Mouse (Mus musculus) embryonic facial prominence, embryonic 10.5 days (tissue): Measurements from ENCODE around the gene Ippk. TPM values are rescaled to one million over a fixed set of nuclear protein-coding genes. Genes with fewer than 3 reads are reported as not detected.

Experiments
- DNase-seq: peaks from one replicate; pipeline ENCODE4 v3.0.0-alpha.2; 2017; ENCODE audit warnings: low spot score
- H3K27ac ChIP-seq: fragments of 300-500 bp; sonication (generic); replicated peaks from 2 replicates; pipeline ENCODE4 v1.5.1; 2016; ENCODE audit warnings: mild to moderate bottlenecking
- H3K27me3 ChIP-seq: fragments of 300-500 bp; sonication (generic); replicated peaks from 2 replicates; pipeline ENCODE4 v1.6.1; 2016; ENCODE audit warnings: low read depth, mild to moderate bottlenecking; ENCODE audit not compliant: poor library complexity, severe bottlenecking
- H3K36me3 ChIP-seq: fragments of 300-500 bp; sonication (generic); replicated peaks from 2 replicates; pipeline ENCODE4 v1.6.1; 2016; ENCODE audit warnings: mild to moderate bottlenecking, moderate library complexity
- H3K4me1 ChIP-seq: fragments of 300-500 bp; sonication (generic); 2 replicates; pipeline ENCODE4 v1.6.1; 2016
- H3K4me3 ChIP-seq: fragments of 300-500 bp; sonication (generic); 2 replicates; pipeline ENCODE4 v1.5.1; 2016; ENCODE audit warnings: mild to moderate bottlenecking, moderate library complexity
- H3K9me3 ChIP-seq: fragments of 300-500 bp; sonication (generic); 2 replicates; pipeline ENCODE4 v1.6.1; 2016; ENCODE audit warnings: mild to moderate bottlenecking
- WGBS: fragments of 180-500 bp; shearing (Covaris S2); methylation state at CpG from one replicate; pipeline ENCODE4 v1.1.7; 2016; 5-methylcytosine and 5-hydroxymethylcytosine counted together
- polyA plus RNA-seq: library from polyadenylated mRNA; unstranded; fragments of >200 nt; fragmentation: Nextera tagmentation; extraction: Ambion mirVana; gene quantifications from 2 replicates; pipeline ENCODE4 v1.2.1, GENCODE M21; 2016

Gene Ippk
- polyA plus RNA-seq, 1 experiment from 2014 or later = 18.3 TPM

DNA sequence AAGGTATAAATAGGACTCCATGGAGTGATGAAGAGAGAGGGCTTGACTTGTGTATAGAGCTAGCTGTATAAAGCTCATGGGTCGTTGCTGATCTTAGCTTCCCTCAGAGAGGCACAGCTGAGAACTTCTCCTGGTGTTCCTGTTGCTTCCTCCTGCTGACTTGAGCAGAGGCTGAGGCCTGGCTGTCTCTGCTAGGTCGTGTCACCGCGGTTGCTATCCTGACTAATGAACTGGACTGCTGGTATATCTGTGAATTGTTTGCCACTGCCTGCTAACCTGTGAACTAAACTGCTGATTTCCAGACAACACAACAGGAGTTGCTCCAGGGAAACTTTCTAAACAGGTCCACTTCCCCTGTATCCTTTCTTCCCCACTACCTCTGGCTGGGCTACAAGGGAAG is 49.3 kb downstream of the Ippk start:
- H3K9me3 ChIP-seq = no peaks in the 10 kb centered on the region
- no peak overlapping the region for H3K4me3 ChIP-seq
- peaks cover 6% of the 10 kb centered on the region for H3K36me3 ChIP-seq
- peaks cover 22% of the 10 kb centered on the region for H3K4me1 ChIP-seq
- no peaks in the 10 kb centered on the region for H3K27me3 ChIP-seq
- 91% methylated on average over 4 of the region's 4 CpGs for WGBS
- no peak for DNase-seq
- no peak overlapping the region for H3K27ac ChIP-seq

DNA sequence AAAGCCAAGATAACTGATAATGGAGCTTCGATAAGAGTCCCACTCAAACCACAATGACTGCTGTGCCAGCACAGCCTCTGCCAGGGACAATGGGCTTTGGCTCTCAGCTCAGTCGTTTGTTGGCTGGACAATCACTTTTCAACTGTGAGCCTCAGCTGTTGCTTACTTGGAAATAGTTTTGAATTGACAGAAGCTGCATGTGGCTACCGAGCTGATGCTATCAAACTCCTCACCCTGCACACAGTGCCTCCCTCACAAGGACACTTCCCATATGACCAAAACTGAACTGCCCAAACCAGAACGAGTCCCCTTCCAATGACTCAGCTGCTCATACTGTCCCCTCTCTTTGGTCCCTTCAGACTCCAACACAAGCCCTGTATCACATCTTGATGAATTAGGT is 49.8 kb downstream of the Ippk start:
- Histone ChIP-seq H3K9me3 (no peaks in the 10 kb centered on the region), H3K4me3 (no peak overlapping the region), H3K27me3 (no peaks in the 10 kb centered on the region), H3K27ac (0 out of 2 replicates have a peak overlapping the region, but pooled peaks have one; percentile 6), H3K4me1 (peaks cover 22% of the 10 kb centered on the region), H3K36me3 (peaks cover 2% of the 10 kb centered on the region; the same call in 1 of the 2 replicates)
- 84% methylated on average over 4 of the region's 4 CpGs for WGBS
- no peak for DNase-seq

DNA sequence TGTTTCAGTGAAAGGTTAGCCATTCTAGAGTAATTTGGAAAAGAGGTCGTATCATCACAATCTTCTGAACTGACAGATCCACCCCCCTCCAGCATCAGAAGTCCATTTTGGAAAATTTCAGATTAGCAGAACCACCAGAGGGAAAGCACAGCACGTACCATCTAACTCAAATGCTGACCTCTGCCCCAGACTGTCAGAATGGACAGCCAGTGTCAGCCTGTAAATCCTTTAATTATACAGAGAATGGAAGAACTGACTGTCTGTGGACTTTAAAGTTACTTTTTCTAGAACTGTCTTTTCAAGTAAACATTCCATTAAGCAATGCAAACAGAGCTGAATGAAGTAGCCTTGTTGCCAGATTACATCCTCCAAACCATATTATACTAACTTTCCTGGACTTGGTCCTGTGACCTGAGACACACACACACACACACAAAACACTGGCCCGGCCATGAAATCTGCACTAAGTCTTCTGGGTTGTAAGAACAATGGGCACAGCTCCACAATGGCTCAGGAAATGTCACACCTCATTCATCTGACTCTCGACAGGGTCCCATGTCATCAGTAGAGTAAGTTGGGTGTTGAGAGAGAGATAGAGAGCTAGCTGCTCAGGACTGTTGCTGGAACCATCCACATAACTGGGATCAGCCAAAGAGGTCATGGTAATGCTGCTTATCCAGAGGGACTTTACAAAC is 51.1 kb downstream of the Ippk start:
- H3K36me3 ChIP-seq = no peaks in the 10 kb centered on the region
- no peak for DNase-seq
- 70% methylated on average over 4 of the region's 4 CpGs for WGBS
- no peak overlapping the region for H3K27ac ChIP-seq
- no peaks in the 10 kb centered on the region for H3K27me3 ChIP-seq
- peaks cover 12% of the 10 kb centered on the region for H3K4me1 ChIP-seq
- H3K9me3 ChIP-seq = no peaks in the 10 kb centered on the region
- H3K4me3 ChIP-seq = no peak overlapping the region

DNA sequence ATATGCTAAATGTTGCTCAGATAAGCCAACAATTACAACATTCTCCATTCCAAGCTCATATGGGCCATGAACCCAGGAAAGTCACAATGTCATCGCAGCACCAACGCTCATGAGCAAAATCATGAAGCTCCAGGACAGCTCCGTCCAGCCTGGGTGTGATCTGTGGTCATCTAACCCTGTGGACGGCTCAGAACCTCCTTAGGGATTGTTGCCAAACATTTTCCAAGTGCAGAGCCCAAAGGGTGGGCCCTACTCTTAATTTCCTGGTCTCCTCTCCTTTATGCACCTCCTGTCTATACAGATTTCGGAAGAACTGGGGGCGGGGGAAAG is 51.6 kb downstream of the Ippk start:
- Histone ChIP-seq H3K4me1 (peaks cover 8% of the 10 kb centered on the region; the same call in 1 of the 2 replicates), H3K9me3 (no peaks in the 10 kb centered on the region), H3K36me3 (no peaks in the 10 kb centered on the region), H3K27me3 (no peaks in the 10 kb centered on the region), H3K4me3 (no peak overlapping the region), H3K27ac (no peak overlapping the region)
- 93% methylated on average over 6 of the region's 6 CpGs for WGBS
- no peak for DNase-seq

DNA sequence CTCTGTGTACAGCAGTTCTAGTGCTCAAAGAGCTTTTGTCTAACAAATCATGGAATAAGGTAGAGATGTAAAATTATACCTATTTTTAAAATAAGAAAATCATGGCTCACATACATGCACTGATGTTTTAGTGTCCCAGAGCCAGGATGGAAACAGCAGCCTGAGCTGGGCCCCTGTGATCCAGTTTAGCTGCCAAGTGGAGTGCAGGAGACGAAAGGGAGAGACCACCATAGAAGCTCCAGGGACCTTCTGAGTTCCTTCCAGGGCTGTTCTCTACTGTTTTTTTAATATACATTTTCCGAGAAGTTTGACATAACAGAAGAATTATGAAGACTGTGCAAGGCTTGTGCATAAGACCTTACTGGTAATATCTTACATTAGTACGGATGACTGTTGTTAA is 56.8 kb downstream of the Ippk start:
- 89% methylated on average over 3 of the region's 3 CpGs for WGBS
- Histone ChIP-seq H3K36me3 (no peaks in the 10 kb centered on the region), H3K27ac (no peak overlapping the region), H3K4me1 (peaks cover 4% of the 10 kb centered on the region; the same call in 1 of the 2 replicates), H3K4me3 (no peak overlapping the region), H3K9me3 (no peaks in the 10 kb centered on the region), H3K27me3 (no peaks in the 10 kb centered on the region)
- DNase-seq = no peak

DNA sequence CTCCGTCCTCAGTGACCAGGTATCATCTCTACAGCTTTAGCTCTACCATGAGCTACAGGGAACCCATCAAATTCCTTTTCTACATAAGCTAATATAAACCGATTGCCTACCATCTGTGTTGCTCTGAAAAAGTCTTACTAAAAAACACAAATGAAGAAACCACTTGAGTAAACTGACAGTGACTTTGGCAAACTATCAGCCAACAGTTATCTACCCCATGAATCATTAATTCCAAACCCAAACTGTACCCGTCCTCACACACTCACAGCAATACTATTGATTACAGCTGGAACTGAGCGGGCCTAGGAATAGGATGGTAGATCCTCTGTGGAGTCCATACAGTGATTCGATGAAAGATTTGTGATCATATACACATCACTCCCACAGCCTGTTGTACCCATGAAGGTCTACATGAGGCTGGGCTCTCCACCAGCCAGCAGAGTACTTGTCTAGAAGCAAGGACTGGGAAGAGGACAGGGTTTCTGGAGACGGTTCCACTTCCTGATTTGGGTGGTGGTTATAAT is 57.9 kb downstream of the Ippk start:
- no peak for DNase-seq
- 93% methylated on average over 6 of the region's 6 CpGs for WGBS
- H3K4me1 ChIP-seq = peaks cover 4% of the 10 kb centered on the region; the same call in 1 of the 2 replicates
- H3K36me3 ChIP-seq = no peaks in the 10 kb centered on the region
- no peak overlapping the region for H3K27ac ChIP-seq
- H3K27me3 ChIP-seq = no peaks in the 10 kb centered on the region
- no peak overlapping the region for H3K4me3 ChIP-seq
- H3K9me3 ChIP-seq = no peaks in the 10 kb centered on the region

DNA sequence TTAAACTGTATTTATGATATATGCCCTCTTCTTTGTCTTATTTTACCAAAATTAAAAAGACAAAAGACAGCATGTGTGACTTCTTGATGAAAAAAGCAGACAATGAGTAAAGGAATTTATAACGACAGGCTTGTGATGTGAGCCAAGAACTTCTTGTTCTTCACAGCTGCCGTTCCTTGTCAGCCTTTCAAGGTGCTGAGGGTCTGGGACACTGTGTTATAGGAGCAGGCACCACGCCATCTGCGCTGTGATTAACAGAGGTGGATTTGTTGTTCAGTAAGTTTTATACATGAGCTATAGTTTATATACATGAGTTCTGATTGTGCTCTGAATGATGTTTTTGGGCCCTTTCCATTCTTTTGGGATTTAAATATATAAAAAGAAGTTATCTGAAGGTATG is 58.4 kb downstream of the Ippk start:
- Histone ChIP-seq H3K4me1 (peaks cover 4% of the 10 kb centered on the region; the same call in 1 of the 2 replicates), H3K9me3 (no peaks in the 10 kb centered on the region), H3K4me3 (no peak overlapping the region), H3K36me3 (no peaks in the 10 kb centered on the region), H3K27me3 (no peaks in the 10 kb centered on the region), H3K27ac (no peak overlapping the region)
- DNase-seq = no peak
- WGBS = 91% methylated on average over 4 of the region's 4 CpGs

DNA sequence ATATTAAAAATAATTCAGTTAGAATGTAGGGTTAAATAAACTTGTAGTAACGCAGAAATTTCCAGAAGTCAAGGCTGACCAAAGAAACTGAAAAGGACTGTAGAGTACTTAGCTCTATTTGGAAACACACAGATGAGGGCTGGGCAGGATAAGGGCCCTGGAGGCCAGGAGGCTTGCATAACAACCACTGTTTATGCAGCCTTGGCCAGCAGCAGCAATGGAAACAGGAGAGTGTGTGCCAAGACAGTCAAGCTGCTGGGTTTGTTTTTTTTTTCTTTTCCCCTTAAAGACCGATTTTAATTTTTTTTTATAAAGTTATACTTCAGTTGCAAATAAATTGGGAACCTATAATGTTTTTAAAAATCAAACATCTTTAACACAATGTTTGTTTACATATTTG is 59.0 kb downstream of the Ippk start:
- 85% methylated on average over 2 of the region's 2 CpGs for WGBS
- no peaks in the 10 kb centered on the region for H3K27me3 ChIP-seq

DNA sequence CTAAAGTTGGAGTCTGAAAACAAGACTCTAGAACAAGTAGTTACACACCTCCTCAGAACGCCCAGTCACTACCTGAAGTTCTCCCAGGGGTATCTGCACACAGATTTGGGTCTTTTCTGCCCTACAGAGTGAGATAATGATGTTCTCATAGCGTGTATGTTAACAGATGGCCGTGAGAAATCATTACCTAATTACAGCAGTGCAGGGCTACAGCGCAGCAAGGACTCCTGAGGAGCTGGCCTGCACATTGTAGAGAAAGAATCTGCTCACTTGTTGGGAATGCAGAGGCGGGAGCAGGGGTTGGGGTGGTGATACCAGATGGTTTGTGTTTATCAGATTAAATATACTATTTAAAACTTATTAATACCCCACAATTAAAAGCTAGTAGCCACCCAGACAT is 59.5 kb downstream of the Ippk start:
- no peak for DNase-seq
- H3K4me1 ChIP-seq = peaks cover 4% of the 10 kb centered on the region; the same call in 1 of the 2 replicates
- H3K36me3 ChIP-seq = no peaks in the 10 kb centered on the region
- H3K27me3 ChIP-seq = no peaks in the 10 kb centered on the region
- H3K27ac ChIP-seq = no peak overlapping the region
- H3K9me3 ChIP-seq = no peaks in the 10 kb centered on the region
- no peak overlapping the region for H3K4me3 ChIP-seq
- 75% methylated on average over 5 of the region's 5 CpGs for WGBS

More for the DNA sequence above, 59.0 kb downstream of the Ippk start:
- Histone ChIP-seq H3K27ac (no peak overlapping the region), H3K9me3 (no peaks in the 10 kb centered on the region), H3K36me3 (no peaks in the 10 kb centered on the region), H3K4me3 (no peak overlapping the region), H3K4me1 (peaks cover 4% of the 10 kb centered on the region; the same call in 1 of the 2 replicates)
- DNase-seq = no peak

DNA sequence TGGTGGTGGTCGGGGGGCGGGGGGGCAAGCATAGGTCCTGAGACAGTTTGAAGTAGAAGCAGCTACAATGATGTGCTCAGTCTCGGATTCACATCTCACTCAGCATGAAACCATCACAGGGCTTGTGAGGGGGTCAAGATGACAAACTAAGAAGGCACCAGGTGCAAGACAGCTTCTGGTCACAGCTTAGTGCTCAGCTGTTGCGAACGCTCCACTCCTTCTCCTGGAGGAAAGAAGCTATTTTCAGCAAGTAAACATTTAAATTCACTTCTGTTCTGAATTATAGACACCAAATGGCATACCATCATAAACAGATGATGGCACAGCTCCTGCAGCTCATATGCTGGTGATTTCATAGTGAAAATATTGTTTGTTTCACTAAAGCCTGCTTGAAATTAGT is 64.3 kb downstream of the Ippk start:
- 87% methylated on average over 5 of the region's 5 CpGs for WGBS
- Histone ChIP-seq H3K4me3 (no peak overlapping the region), H3K9me3 (no peaks in the 10 kb centered on the region), H3K4me1 (peaks cover 4% of the 10 kb centered on the region; the same call in 1 of the 2 replicates), H3K27ac (no peak overlapping the region), H3K36me3 (no peaks in the 10 kb centered on the region), H3K27me3 (no peaks in the 10 kb centered on the region)
- no peak for DNase-seq

DNA sequence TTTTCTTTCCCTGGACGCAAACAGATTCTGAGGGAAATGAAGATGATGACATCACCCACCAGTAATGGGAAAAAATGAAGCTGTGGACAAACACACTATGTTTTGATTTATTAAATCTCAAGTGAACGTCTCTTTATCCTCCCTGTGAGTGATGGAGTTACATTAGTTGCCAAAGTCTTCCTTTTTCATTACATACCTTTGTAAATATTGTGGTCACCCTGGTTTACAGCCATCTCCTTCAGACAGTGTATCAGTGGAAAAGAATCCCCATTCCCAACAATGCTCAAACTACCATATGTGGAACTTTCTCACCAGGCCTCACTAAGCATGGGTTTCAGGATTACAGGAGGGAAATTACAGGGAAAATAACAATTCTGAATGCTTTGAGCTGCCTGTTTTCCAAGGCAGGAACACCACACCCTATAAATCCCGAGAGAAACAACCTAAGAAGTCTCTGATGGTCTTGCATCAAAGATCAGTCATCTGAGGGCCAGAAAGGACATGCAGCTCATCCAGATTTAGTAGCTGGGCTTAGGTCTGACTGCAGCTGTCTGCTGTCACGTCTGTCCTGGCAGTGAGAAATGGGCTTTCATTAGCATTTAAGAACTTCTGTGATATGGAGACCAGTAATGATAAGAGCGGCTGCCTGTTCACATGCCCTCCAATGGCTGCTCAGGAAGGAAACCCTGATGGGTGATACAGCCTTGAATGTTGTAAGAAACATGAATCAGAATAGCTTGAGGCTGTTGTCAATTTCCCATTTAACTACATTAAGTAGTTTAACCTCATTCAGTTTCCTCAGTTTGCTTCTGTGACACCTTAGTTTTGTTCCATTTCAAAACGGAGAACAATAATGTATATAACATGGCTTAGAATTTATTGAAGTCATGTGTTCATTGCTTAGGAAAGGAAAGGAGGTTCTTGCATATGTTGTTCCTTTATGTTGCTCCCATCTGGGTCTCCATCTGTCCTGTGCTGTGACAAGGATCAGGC is 71.6 kb downstream of the Ippk start, which contains the start of gene Tes3-ps:
TSS of gene Tes3-ps (plus strand) at position 943 of the 993 bp plus-strand sequence.
- Histone ChIP-seq H3K27me3 (no peaks in the 10 kb centered on the region), H3K4me3 (no peak within 1 kb of the TSS), H3K9me3 (no peaks in the 10 kb centered on the region), H3K4me1 (no peaks in the 10 kb centered on the region), H3K36me3 (no peaks in the 10 kb centered on the region), H3K27ac (no peak within 1 kb of the TSS)
- WGBS = 82% methylated on average over 6 of the region's 6 CpGs
- no peak for DNase-seq

DNA sequence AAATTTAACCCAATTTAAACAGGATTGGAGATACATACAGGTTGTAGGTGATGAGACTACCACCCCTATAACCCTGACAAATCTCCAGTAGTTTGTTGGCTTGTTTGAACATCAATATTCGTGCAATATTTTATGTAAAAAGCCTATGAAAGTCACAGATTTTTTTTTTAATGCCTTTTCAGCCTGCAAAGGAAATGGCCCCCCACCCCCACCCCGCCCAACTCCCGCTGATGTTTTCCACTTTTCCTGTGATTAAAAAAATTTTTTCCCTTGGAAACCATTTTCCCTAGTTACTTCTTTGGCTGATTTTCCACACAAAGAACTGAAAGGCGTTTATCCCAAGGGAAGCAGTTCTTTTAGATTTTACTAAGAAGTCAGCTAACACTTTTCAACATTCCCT is 83.5 kb downstream of the Ippk start, which contains the start of gene Ecm2:
TSS of gene Ecm2 (plus strand) at position 301 of the 400 bp plus-strand sequence.
- H3K4me1 ChIP-seq = peaks cover 5% of the 10 kb centered on the region; the same call in 1 of the 2 replicates
- no peak for DNase-seq
- H3K36me3 ChIP-seq = no peaks in the 10 kb centered on the region
- WGBS = 74% methylated on average over 4 of the region's 4 CpGs
- no peak within 1 kb of the TSS for H3K4me3 ChIP-seq
- H3K27ac ChIP-seq = no peak within 1 kb of the TSS
- H3K9me3 ChIP-seq = no peaks in the 10 kb centered on the region
- H3K27me3 ChIP-seq = no peaks in the 10 kb centered on the region
